Mouse (Mus musculus) T-helper 2 cell (primary cell): Measurements from ENCODE around the gene Dyrk1a.

Experiments used
- in situ Hi-C: fragments of 300-600 bp; cut with MboI, MseI; formaldehyde crosslinking; loops from one replicate; pipeline ENCODE4 v1.15.1; 2025; ENCODE audit warnings: high pct_unique_total_duplicates

Gene Dyrk1a

DNA sequence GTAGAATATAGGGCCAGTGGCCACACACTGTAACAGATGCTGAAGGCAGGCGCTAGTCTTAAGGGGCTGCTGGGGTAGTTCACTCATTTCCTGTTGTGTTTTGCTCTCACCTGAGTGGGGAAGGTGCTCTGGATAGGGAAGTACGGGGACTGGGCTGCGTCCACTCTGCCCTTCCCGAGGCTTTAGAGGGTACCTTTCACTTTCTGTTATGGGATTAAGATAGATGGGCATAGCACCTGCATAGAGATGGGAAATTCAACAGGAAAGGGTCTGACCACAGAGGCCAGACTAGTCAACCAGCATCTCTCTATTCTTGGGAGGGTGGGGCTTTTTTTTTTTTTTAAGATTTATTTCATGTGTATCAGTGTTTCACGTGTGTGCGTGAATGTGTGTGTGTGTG lies 19.2 kb downstream of the Dyrk1a start:
- in situ Hi-C loops: no loop called here

DNA sequence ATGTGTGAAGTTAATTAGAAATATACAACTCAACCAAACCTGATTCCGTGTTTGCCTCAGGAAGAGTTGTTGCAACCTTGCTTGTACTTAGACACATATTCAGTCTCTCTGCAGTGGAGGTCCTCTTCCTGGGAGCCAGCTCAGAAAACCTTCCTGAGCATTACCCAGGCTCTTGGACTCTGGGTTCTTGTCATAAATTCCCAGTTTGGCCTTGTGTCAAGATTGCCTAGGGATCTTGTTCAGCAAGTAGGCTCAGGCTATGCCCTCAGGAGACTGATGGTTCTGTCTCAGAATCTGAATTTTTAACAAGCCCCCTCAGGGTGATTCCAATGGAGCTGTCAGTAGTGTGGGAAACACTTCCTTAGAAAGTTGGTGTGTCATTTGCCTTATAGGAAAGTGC lies 19.8 kb downstream of the Dyrk1a start:
- in situ Hi-C loops: no loop called here

DNA sequence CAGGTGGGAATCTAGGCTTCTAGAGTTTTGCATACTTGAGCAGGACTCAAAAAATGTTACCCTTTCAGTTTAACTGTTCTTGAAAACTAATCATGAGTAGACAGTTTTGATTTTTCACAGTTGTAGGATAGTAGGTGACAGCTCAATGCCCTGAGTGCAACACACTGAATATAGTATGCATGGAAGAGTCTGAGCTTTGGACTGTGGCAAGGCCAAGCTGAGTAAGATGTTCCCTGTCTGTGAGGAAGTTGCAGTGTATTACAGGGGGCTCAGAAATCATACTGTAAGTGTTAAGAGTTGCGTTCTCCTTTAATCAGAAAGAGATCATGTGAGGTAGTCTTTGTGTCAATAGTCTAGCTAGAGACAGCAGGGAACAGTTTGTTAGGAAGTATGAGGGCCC lies 20.4 kb downstream of the Dyrk1a start:
- in situ Hi-C loops: no loop called here

DNA sequence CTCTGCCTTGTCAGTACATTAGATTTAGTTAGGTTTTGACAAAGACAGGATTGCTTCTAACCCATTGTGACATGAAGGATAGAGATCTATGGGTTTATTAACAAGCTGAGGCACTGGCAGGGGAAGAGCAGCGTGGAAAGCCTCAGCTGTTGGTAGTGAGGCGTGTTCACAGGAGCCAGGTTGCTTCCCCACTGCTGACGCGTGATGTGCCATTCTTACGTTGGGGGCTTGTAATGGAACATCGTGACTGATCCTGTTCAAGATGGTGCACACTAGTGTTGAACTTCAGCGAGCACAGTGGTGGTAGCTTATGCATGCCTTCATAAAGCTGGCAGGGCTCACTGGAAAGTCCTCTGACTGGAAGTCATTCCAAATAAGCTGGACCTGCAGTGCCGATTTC lies 21.2 kb downstream of the Dyrk1a start:
- in situ Hi-C loops: no loop called here

DNA sequence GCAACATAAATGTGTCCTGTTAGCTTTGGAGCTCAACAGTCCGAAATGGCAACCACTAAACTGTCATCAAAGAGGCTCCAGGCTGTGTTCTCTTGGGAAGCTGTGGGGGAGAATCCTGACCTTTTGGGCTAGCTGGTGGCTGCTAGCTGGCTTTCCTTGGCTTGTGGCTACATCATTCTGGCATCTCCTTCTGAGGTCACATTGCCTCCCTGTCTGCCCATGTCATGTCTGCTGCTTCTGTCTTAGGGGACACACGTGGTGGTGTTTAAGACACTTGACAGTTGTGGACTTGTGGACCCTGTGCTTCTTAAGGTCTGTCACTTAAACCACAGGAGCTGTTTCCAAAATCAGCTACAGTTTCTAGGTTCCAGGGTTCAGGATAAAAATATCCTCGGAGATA lies 21.7 kb downstream of the Dyrk1a start:
- in situ Hi-C loops: no loop called here

DNA sequence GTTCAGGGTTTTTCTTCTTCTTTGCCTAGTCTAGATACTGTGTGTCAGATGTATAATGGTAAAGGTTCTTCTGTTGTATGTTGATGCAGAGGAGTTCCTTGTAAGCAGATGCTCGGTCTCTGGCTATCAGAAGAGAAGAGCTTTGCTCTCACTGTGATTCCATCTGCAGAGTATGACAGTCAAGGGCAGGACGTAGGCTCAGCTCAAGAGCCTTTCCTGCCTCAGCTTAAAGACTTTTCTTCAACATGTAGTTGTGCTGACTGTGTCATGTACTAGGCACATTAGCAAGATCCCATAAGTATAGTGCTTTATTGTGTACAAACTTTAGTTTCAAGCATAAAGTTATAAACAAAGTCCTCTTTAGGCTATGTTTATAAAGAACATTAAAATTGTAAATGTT lies 26.8 kb downstream of the Dyrk1a start:
- in situ Hi-C loops: no loop called here

DNA sequence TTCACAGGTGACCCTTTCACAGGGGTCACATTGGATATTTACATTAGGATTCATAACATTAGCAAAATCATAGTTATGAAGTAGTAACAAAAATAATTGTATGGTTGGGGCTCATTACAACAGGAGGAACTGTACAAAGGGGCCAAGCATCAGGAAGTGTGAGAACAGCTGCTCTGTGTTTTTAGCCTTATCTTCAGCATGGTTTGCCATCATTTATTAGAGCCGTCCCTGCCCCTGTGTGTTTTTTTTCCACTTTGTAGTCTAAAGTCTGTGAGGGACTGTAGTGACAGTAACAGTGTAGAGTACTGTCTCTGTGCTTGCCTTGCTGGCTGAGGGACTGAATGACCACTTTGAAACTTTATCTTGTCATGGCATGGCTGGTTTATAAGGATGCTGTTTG lies 27.8 kb downstream of the Dyrk1a start:
- in situ Hi-C loops: no loop called here

DNA sequence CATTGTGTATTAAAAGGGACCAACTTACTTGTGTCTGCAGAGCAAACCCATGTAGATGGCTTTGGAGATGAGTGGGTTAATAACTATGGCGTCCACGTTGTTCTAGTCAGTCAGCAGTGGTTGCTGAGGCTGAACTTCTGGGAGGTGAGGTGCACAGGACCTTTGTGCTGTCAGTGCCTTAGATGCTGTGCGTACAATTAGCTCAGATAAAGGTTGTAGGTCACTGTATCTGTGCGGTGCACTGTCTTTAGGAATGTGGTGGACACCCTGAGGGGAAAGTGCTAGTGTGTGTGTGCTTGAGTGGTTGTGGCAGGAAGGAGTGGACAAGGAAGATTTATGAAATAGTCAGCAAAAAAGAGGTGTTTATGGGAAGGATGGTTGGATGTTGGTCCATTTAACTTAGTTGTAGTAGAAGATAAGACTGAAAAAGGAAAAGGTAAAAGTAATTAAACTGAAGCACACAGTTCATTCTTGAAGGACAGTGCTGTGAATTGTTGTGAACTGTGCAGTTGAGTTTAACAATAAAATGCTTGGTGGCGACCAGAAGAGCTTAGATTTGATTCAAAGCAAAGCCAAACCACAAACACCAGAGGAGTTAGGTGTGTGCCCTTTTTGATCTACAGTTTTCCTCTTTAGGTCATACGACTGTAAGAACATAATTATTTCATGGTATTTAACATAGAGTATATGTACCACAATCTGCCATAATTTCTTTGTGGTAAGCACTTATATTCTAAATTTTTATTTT lies 30.3 kb downstream of the Dyrk1a start:
- in situ Hi-C loops: loop anchor here (5.0 kb wide), 1 partner anchor 78 kb away; no protein-coding TSS in a partner anchor

DNA sequence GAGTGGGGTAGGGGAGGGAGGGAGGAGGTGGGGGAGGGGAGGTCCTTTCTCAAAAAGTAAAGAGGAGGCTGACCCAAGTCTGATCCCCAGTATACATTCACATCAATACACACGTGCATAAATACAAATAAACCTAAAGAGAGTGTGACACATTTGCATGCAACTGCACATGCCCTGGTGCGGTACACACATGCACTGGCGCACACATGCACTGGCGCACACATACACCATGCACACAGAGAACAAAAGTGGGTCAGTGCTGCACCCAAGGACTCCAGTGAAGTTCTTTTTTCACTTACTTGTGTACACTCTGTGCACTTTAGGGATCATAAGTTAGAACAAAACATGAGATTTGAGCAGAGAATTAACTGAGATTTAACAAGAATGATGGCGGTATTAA lies 31.3 kb downstream of the Dyrk1a start:
- in situ Hi-C loops: loop anchor here (5.0 kb wide), 1 partner anchor 79 kb away; no protein-coding TSS in a partner anchor

DNA sequence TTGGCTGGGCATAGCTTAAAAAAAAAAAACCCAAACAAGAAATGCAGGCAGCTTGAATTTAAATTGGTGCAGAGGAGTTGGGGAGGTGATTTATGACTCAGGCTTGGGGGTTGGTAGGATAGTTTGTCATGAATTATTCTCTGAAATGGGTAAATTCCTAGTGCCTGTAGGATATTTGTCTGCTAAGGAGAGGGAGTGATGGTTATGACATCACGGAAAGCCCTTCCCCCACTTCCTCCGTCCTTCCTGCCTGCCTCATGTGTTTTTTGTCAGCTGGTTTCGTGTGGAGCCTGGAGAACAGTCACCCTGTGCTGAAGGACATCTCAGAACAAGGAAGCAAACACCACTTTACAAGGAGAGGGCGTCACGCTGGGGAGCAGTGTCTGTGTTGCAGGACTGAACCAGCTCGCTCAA lies 31.7 kb downstream of the Dyrk1a start:
- in situ Hi-C loops: loop anchor here (5.0 kb wide), 1 partner anchor 79 kb away; no protein-coding TSS in a partner anchor

DNA sequence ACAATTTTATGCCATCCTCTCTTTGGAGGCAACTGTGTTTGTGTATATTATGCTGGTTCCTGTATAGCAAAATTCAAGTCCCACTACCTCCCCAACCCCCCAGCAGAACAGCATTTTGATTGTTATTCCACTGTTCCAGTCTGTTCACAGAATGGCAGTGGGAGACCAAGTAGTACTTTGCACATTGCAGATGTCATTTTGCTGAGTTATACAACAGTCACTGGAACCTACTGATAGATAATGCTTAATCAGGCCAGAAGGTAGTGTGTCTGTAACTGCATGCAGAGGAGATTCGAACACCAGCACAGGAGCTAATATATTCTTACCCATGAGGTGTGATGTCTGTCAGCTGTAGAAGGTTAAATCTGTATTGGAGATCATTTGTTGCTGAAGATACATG lies 32.4 kb downstream of the Dyrk1a start:
- in situ Hi-C loops: loop anchor here (5.0 kb wide), 1 partner anchor 80 kb away; no protein-coding TSS in a partner anchor

DNA sequence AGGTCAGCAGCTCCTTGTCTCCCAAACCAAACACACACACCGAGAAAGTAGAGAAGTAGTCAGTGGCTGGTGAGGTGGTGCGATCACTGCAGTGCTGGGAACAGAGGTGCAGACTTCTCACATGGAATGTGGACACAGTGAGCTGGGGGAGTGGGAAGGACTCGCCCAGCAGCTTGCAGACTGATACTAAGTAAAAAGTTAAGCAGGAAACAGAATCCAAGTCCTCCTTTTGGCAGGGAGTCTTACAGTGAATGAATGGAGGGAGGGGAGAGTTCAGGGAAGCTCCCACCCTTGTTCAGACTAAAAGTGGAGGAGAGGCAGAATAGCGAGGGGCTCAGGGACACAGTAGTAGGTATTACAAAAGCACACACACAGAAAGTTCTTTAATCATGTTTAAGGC lies 32.9 kb downstream of the Dyrk1a start:
- in situ Hi-C loops: loop anchor here (5.0 kb wide), 1 partner anchor 80 kb away; no protein-coding TSS in a partner anchor

DNA sequence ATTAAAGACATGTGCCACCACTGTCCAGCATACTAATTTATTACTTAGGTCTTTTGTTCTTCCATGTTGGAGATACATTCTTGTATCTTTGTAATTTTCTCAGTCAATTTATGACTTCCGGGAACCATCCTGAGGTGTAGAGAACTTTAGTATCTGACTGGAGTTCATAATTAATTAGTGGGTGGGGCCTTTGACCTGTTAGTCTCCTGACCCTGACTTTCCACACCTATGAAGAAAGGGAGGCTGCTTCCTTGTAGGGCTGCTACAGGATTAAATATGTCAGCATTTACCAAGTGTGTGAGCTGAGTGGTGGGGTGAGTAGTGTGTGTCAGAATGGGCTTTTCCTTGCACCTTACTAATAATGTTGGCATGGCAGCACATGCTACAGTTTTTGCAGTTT lies 36.4 kb downstream of the Dyrk1a start:
- in situ Hi-C loops: no loop called here

DNA sequence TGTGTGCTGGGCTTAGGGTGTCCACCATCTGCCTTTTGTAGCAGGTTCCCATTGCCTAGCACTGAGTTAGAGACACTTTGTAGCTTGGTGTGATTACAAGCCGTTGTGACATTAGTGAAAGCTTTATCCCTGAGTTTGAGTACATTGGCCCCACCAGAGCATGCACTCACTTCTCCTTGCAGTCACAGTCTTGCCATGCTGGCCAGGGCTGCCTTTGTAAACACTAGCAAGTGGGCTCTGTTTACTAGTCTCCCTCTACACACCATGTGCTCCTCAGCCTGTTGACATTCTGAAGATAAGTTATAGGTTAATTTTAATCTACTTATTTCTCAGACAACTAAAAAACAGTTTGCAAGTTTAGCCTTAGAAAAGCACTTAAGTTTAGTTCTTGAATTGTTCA lies 37.7 kb downstream of the Dyrk1a start:
- in situ Hi-C loops: no loop called here

DNA sequence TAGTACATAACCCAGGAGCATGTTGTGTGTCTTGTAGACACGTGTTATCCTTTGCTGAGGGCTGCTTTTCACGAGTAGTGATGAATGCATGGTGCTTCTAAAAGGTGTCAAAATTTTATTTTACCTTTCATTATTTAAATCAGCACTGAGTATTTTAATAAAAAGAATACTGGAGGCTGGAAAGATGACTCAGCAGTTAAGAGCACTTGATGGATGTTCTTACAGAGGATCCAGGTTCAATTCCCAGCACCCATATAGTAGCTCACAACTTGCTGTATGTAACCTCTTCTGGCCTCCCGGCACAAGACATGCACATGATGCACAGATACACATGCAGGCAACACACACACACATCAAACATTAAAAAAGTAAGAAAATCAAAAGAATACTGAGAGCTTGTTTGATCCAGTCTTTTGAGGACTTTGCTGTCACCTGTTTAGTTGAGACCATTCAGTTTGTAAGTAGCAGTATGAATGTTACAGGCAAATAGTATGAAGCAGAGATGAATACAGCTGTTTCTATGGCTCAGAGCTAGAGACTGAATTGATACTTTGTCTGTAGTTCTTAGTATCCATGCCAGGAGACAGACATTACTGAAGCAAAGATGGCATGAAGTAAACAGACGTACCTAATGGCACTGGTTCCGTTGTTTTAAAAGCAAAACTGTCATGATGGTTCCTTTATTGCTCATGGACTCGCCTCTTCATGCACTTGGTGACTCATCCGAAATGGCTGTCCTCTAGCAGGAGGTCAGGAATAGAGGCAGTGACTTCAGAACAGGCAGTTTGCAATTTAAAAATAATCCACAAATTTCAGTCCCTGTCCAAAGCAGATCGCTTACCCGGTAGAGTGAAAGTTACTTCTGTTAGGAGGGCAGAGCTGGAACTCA lies 39.1 kb downstream of the Dyrk1a start:
- in situ Hi-C loops: no loop called here

DNA sequence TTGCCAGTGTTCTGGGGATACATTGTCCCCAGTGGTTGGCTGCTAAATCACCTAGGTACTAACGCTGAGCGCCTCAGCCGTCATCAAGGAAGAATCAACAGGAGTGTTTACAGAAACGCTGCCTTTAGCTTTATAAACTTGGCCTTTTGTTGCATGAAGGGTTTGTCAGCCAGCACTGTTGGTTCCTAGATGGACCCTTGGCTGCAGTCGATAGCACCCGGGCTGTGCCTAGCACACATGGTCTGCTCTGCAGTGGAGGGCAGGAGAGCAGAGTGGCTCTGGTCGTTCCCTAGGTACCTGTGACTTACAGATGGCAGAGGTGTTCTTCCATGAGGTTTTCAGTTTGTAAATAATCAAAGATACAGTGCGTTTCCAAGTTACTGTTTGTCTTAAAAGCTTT lies 42.8 kb downstream of the Dyrk1a start:
- in situ Hi-C loops: loop anchor here (10.0 kb wide), 1 partner anchor 48 kb away; no protein-coding TSS in a partner anchor

DNA sequence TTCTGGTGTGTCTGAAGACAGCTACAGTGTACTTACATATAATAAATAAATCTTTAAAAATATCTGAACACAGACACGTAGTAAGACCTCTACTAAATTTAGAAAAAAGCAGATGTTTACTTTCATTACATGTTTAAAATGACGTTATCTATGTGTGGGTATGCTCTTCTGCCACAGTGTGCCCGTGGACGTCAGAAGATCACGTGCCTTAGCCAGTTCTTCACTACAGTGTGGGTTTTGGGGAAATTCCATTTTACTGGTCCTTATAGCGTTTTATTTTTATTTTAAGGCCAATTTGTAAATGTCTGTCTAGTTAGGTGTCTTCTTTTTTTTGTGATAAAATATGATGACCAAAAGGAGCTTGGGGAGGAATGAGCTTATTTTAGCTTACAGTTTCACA lies 47.4 kb downstream of the Dyrk1a start:
- in situ Hi-C loops: loop anchor here (10.0 kb wide), 1 partner anchor 52 kb away; no protein-coding TSS in a partner anchor

DNA sequence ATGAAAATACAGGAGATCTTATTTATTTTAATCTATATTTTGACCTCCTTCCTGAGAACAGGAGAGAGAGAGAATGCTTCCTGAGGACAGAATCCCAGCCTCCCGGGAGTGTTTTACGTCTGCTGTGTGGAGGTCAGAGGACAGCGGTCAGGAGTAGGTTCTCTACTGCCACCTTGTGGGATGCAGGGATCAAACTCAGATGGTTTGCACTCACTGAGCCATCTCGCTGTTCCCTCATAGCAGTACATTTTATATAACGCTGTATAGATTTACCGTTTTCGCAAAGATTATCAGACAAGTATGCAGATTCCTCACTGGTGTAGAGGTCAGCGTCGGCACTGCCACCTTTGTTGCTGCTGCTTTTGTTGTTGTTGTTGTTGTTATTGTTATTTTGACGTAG lies 48.7 kb downstream of the Dyrk1a start:
- in situ Hi-C loops: loop anchor here (10.0 kb wide), 1 partner anchor 54 kb away; no protein-coding TSS in a partner anchor

DNA sequence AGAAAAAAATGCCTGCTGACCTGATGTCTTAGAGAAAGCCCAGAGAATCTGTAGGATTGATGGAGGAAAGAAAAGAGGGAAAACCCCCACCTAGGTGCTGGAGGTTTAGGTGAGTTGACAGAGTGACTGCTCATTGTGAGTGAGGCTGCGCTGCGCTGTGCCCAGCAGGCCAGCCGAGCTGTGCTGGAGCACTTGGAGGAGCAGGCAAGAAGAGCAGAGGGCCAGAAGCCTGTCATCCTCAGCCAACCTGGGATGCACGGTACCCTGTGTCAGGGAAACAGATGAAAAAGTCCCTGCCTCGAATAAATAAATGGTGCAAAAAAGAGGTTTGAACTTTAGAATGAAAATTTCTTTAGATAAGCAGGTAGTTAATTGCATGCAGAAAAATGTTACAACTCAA lies 49.5 kb downstream of the Dyrk1a start:
- in situ Hi-C loops: loop anchor here (10.0 kb wide), 1 partner anchor 54 kb away; no protein-coding TSS in a partner anchor

DNA sequence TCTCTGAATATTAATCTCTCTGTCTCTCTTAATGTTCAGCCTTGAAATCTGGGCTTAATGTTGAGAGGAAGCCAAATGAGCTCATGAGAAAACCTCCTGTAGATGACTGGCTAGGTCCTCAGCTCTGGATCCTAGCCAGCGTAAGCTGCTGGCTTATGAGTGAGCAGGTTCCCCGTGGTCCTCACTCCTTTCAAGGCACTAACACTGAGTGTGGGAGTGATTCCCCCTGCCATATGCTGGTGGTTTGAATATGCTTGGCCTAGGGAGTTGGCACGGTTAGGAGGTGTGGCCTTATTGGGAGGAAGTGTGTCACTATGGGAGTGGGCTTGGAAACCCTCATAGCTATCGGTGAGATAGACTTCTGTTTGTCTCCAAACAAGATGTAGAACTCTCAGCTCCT lies 55.1 kb downstream of the Dyrk1a start:
- in situ Hi-C loops: loop anchor here (5.0 to 25.0 kb wide), 2 partner anchors 32 to 1988 kb away; no protein-coding TSS in a partner anchor

DNA sequence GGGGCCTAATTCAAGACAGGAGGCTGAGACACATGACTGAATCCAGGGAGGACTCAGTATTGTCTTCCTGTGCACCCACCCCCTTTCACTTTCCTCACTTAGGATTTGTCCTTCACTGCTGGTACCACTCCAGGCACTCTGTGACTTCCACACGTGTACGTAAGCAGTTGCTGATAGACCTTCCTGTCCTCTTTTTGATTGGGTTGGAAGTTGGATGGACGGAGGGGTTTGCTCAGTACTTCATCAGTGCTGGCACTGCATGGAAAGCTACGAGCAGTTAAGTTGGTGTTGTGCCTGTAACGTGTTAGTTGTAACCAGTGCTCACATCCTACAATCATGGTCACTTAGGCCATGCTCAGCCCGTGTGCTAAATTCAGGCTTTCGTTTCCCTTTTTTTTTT lies 55.8 kb downstream of the Dyrk1a start:
- in situ Hi-C loops: loop anchor here (25.0 kb wide), 1 partner anchor 1988 kb away; no protein-coding TSS in a partner anchor

DNA sequence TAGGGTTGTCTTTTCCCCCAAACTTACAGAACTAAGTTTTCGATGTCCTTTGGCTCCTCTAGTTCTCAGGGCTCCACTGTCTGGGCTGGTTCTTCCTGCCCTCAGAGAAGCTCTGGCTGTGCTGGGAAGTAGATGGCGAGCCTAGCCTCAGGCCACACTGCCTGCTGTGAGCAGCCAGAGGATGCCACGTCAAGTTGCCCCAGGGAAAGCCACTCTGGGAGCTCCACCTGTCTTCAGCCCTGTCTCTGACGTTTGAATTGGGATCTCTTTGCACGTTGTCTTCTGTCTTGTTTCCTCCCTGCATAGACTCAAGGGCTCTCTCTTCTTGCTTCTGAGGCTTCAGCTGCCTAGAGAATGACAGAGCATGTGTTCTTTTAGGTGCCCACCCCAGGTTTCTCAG lies 57.9 kb downstream of the Dyrk1a start:
- in situ Hi-C loops: loop anchor here (25.0 kb wide), 1 partner anchor 1990 kb away; no protein-coding TSS in a partner anchor
